Mouse (Mus musculus) CH12.LX (cell line): ENCODE measurements around the gene Smarcal1. TPM values are rescaled to one million over a fixed set of nuclear protein-coding genes. Genes with fewer than 3 reads are reported as not detected.
A peak's percentile ranks its signal among the peaks of the same experiment; 100 is the strongest.

Experiments
- DNase-seq: peaks from one replicate; pipeline ENCODE4 v3.0.0-alpha.2; 2013; ENCODE audit errors: extremely low read depth
- H3K27ac ChIP-seq: 2 replicates; pipeline ENCODE4 v1.5.1; 2012; ENCODE audit warnings: low read depth, mild to moderate bottlenecking, control low read depth, moderate library complexity; ENCODE audit not compliant: insufficient read depth
- H3K27me3 ChIP-seq: replicated peaks from 2 replicates; pipeline ENCODE3; 2012; ENCODE audit warnings: inconsistent platforms
- H3K36me3 ChIP-seq, 2 experiments: replicated peaks in 1 of 2; 2 replicates each; pipeline versions ENCODE3 to v1.6.1; 2012; ENCODE audit warnings: inconsistent platforms in 1 of 2, low read length in 1 of 2, mild to moderate bottlenecking in 1 of 2, mixed read lengths in 1 of 2, moderate library complexity in 1 of 2; ENCODE audit not compliant: control insufficient read depth in 1 of 2, insufficient read depth in 1 of 2
- H3K4me1 ChIP-seq, 2 experiments: 2 replicates each; pipeline ENCODE4 v1.6.1; 2012; ENCODE audit warnings: inconsistent platforms in 1 of 2, moderate library complexity in 1 of 2; ENCODE audit not compliant: insufficient read depth in 2 of 2, control insufficient read depth in 1 of 2
- H3K4me2 ChIP-seq: 2 replicates; pipeline ENCODE4 v1.6.1; 2012; ENCODE audit warnings: low read depth, mild to moderate bottlenecking, control low read depth; ENCODE audit not compliant: poor library complexity, insufficient read depth, severe bottlenecking
- H3K4me3 ChIP-seq, 3 experiments: fragments of 150-350 bp in 1 of 3; sonication (generic) in 1 of 3; replicated peaks in 1 of 3; 2 replicates each; pipeline versions ENCODE3 to v1.5.1; 2011 to 2012; ENCODE audit warnings: low read depth in 2 of 3, low read length in 2 of 3, mild to moderate bottlenecking in 2 of 3, moderate library complexity in 2 of 3, control low read depth in 1 of 3, improper control_type of control experiment in 1 of 3, inconsistent platforms in 1 of 3, mixed read lengths in 1 of 3; ENCODE audit not compliant: poor library complexity in 1 of 3
- H3K79me2 ChIP-seq: replicated peaks from 2 replicates; pipeline ENCODE4 v1.6.1; 2012; ENCODE audit warnings: mild to moderate bottlenecking, moderate library complexity; ENCODE audit not compliant: control insufficient read depth, poor library complexity, insufficient read depth, severe bottlenecking; ENCODE audit errors: extremely low read depth
- H3K9ac ChIP-seq: 2 replicates; pipeline ENCODE4 v1.6.1; 2012; ENCODE audit warnings: low read depth, mild to moderate bottlenecking, control low read depth, moderate library complexity; ENCODE audit not compliant: insufficient read depth
- H3K9me3 ChIP-seq: replicated peaks from 2 replicates; pipeline ENCODE3; 2012; ENCODE audit warnings: low read length, inconsistent platforms, mixed read lengths
- BHLHE40 ChIP-seq: IDR thresholded peaks from 2 replicates; pipeline ENCODE4 v1.6.1; 2011; ENCODE audit warnings: mild to moderate bottlenecking, low read depth, low read length, improper control_type of control experiment
- CTCF ChIP-seq, 2 experiments: IDR thresholded peaks in 1 of 2; conservative IDR thresholded peaks in 1 of 2; 2 replicates each; pipeline ENCODE4 v1.5.1; 2011 to 2012; ENCODE audit warnings: low read depth in 2 of 2, low read length in 2 of 2, improper control_type of control experiment in 1 of 2, inconsistent platforms in 1 of 2, mild to moderate bottlenecking in 1 of 2, moderate library complexity in 1 of 2
- E2F4 ChIP-seq: IDR thresholded peaks from 2 replicates; pipeline ENCODE4 v1.6.1; 2011; ENCODE audit warnings: low read depth, low read length, improper control_type of control experiment; ENCODE audit not compliant: insufficient replicate concordance
- ETS1 ChIP-seq: conservative IDR thresholded peaks from 2 replicates; pipeline ENCODE4 v1.6.1; 2012; ENCODE audit warnings: low read depth, mild to moderate bottlenecking, inconsistent platforms, low read length, improper control_type of control experiment, moderate library complexity
- GABPA ChIP-seq: IDR thresholded peaks from 2 replicates; pipeline ENCODE4 v1.6.1; 2012; ENCODE audit warnings: low read depth, low read length, improper control_type of control experiment, inconsistent platforms; ENCODE audit not compliant: insufficient replicate concordance
- JUN ChIP-seq: IDR thresholded peaks from 2 replicates; pipeline ENCODE4 v1.6.1; 2011; ENCODE audit warnings: low read depth, mild to moderate bottlenecking, low read length, improper control_type of control experiment, moderate library complexity; ENCODE audit not compliant: insufficient read depth
- JUND ChIP-seq: conservative IDR thresholded peaks from 2 replicates; pipeline ENCODE4 v1.6.1; 2011; ENCODE audit warnings: low read depth, low read length, improper control_type of control experiment
- KAT2A ChIP-seq: IDR thresholded peaks from 2 replicates; pipeline ENCODE4 v1.6.1; 2012; ENCODE audit warnings: low read length, improper control_type of control experiment, inconsistent platforms; ENCODE audit not compliant: insufficient replicate concordance
- MAFK ChIP-seq: IDR thresholded peaks from 2 replicates; pipeline ENCODE4 v1.6.1; 2011; ENCODE audit warnings: low read length, improper control_type of control experiment; ENCODE audit not compliant: insufficient replicate concordance
- MAX ChIP-seq: IDR thresholded peaks from 2 replicates; pipeline ENCODE4 v1.6.1; 2011; ENCODE audit warnings: low read length, improper control_type of control experiment
- MAZ ChIP-seq: IDR thresholded peaks from 2 replicates; pipeline ENCODE4 v1.6.1; 2012; ENCODE audit warnings: low read depth, mild to moderate bottlenecking, inconsistent platforms, low read length, improper control_type of control experiment, moderate library complexity
- MXI1 ChIP-seq: IDR thresholded peaks from 2 replicates; pipeline ENCODE4 v1.6.1; 2011; ENCODE audit warnings: mild to moderate bottlenecking, low read depth, low read length, improper control_type of control experiment
- POLR2A ChIP-seq: IDR thresholded peaks from 2 replicates; pipeline ENCODE4 v1.6.1; 2011; ENCODE audit warnings: low read depth, mild to moderate bottlenecking, improper control_type of control experiment, low read length
- POLR2AphosphoS2 ChIP-seq: IDR thresholded peaks from 2 replicates; pipeline ENCODE4 v1.6.1; 2011; ENCODE audit warnings: low read depth, low read length, improper control_type of control experiment
- ZC3H11A ChIP-seq: IDR thresholded peaks from 2 replicates; pipeline ENCODE4 v1.6.1; 2012; ENCODE audit warnings: low read depth, mild to moderate bottlenecking, inconsistent platforms, low read length, improper control_type of control experiment
- dilution Hi-C: fragments of 300-500 bp; cut with MboI; formaldehyde crosslinking; loops from 2 replicates; pipeline ENCODE4 v1.14.3; 2020; ENCODE audit warnings: low sequenced_read_pairs; ENCODE audit not compliant: extremely low pct_unique_long_range_greater_than_20kb, extremely low pct_ligation_motif_present
- in situ Hi-C: fragments of 300-500 bp; cut with MboI; formaldehyde crosslinking; loops from 3 replicates; pipeline ENCODE4 v1.14.3; 2019; ENCODE audit warnings: low sequenced_read_pairs, low pct_ligation_motif_present, low pct_unique_long_range_greater_than_20kb, mixed read lengths
- polyA plus RNA-seq: library from polyadenylated mRNA; unstranded; fragments of >175 nt; gene quantifications from 2 replicates; pipeline ENCODE4 v1.2.1, GENCODE M21; 2012; ENCODE audit warnings: low read depth; ENCODE audit not compliant: insufficient read length
- total RNA-seq, 2 experiments: library from RNA; depleted of rRNA; stranded (reverse); fragments of 300-350 nt in 1 of 2; fragments of >200 nt in 1 of 2; gene quantifications; 2 replicates each; pipeline ENCODE4 v1.2.3; 2012 to 2014

Smarcal1 gene
- total and polyA plus RNA-seq, 3 experiments, result 25.2 to 54.2 (median 34.9) TPM

GRCm38 (mm10) chr1:72609887-72610877 is 27.1 kb downstream of the Smarcal1 start:
- Histone ChIP-seq H3K27ac (no peak overlapping the region), H3K9ac (no peak overlapping the region), H3K4me1 (peaks cover 0 to 32% of the 10 kb centered on the region in 2 experiments; a peak in 2 of 4 replicates), H3K79me2 (no peaks in the 10 kb centered on the region), H3K9me3 (no peaks in the 10 kb centered on the region), H3K36me3 (peaks cover 72 to 98% of the 10 kb centered on the region in 2 experiments), H3K27me3 (no peaks in the 10 kb centered on the region), H3K4me3 (no peak overlapping the region), H3K4me2 (no peak overlapping the region)
- in situ Hi-C loops (no loop called here), dilution Hi-C loops (no loop called here)
- no peak for DNase-seq
- TF ChIP-seq CTCF (conservative IDR thresholded peaks at IDR 0.05 in 1 of 2, IDR thresholded peaks at IDR 0.05 in 1 of 2; ENCODE audit: low read depth in 2 of 2, low read length in 2 of 2) (peak in 1 of 2 experiments; percentile 20; a peak in 1 of 4 replicates), MAZ (no peak)

- H3K36me3 ChIP-seq, result peaks cover 78 to 98% of the 10 kb centered on the region in 2 experiments
- dilution Hi-C loops (no loop called here), in situ Hi-C loops (no loop called here)
- no peak overlapping the region for H3K9ac ChIP-seq
- no peak overlapping the region for H3K27ac ChIP-seq
- DNase-seq, result no peak
- no peaks in the 10 kb centered on the region for H3K27me3 ChIP-seq
- no peaks in the 10 kb centered on the region for H3K9me3 ChIP-seq
- no peak overlapping the region for H3K4me3 ChIP-seq
- TF ChIP-seq MAFK (no peak), POLR2A (no peak), KAT2A (no peak), BHLHE40 (no peak), MAX (no peak), MAZ (no peak), E2F4 (no peak), GABPA (no peak), JUN (no peak), POLR2AphosphoS2 (no peak), ZC3H11A (no peak), MXI1 (no peak), ETS1 (no peak), JUND (no peak)
- H3K4me1 ChIP-seq, result peaks cover 0 to 19% of the 10 kb centered on the region in 2 experiments; a peak in 2 of 4 replicates
- H3K4me2 ChIP-seq, result no peak overlapping the region
- H3K79me2 ChIP-seq, result no peaks in the 10 kb centered on the region
Observed at GRCm38 (mm10) chr1:72612172-72612571, 29.1 kb downstream of the Smarcal1 start.
